Mouse (Mus musculus) frontal cortex, postnatal 14 days (tissue): ENCODE results near the gene Bpifc.
A peak's percentile ranks its signal among the peaks of the same experiment; 100 is the strongest.

Experiments used
- DNase-seq, 2 experiments: peaks; one replicate each; pipeline ENCODE4 v3.0.0; 2022; ENCODE audit warnings: low spot score in 2 of 2

Bpifc gene

GRCm38 (mm10) chr10:85951765-85952443, 59.8 kb downstream of the Bpifc start:
- DNase-seq: no peak

GRCm38 (mm10) chr10:85948483-85949196, 63.1 kb downstream of the Bpifc start:
- DNase-seq: no peak

- DNase-seq: no peak
Observed at GRCm38 (mm10) chr10:85936280-85936965, 75.3 kb downstream of the Bpifc start.

GRCm38 (mm10) chr10:85929962-85930361, 81.7 kb downstream of the Bpifc start:
- no peak for DNase-seq

- DNase-seq: no peak
Observed at GRCm38 (mm10) chr10:85929208-85929591, 82.5 kb downstream of the Bpifc start.

GRCm38 (mm10) chr10:85928499-85929207, 83.0 kb downstream of the Bpifc start:
- peak; percentile 57 to 62 for DNase-seq

GRCm38 (mm10) chr10:85927676-85928445, 83.8 kb downstream of the Bpifc start, which contains the start of gene Ascl4:
Gene Ascl4, plus strand, starts transcription at chr10:85927681.
- peak in 1 of 2 experiments; percentile 5 for DNase-seq

GRCm38 (mm10) chr10:85916498-85917309, 95.0 kb downstream of the Bpifc start, which contains the start of gene Prdm4:
Gene Prdm4, minus strand, starts transcription at chr10:85917142.
- DNase-seq: peak; percentile 92 to 95
